Mouse (Mus musculus): Measurements from ENCODE around the gene Kmt5a. TPM values are rescaled to one million over a fixed set of nuclear protein-coding genes. Genes with fewer than 3 reads are reported as not detected.
"Not testable (repeated sequence)": the region's sequence is repeated elsewhere in the genome, so short reads cannot be mapped to it uniquely, and the experiment has no call there.

Kmt5a gene
- polyA plus RNA-seq, 1 experiment from 2014 or later = 43.4 TPM

GRCm38 (mm10) chr5:124485654-124486053 is 45.9 kb downstream of the Kmt5a start:
- Histone ChIP-seq H3K4me3 (no peak overlapping the region), H3K9ac (no peak overlapping the region), H3K9me3 (no peaks in the 10 kb centered on the region), H3K36me3 (peaks cover 14% of the 10 kb centered on the region), H3K4me2 (no peak overlapping the region), H3K27me3 (no peaks in the 10 kb centered on the region), H3K4me1 (peaks cover 7% of the 10 kb centered on the region), H3K27ac (no peak overlapping the region)
- no peak for ATAC-seq (ENCODE audit: insufficient number of reproducible peaks, insufficient read depth, low FRiP score, low TSS enrichment, low read depth)
- WGBS = 93% methylated on average over 5 of the region's 5 CpGs

- H3K9me3 ChIP-seq = no peaks in the 10 kb centered on the region
- H3K4me3 ChIP-seq = no peak overlapping the region
- no peaks in the 10 kb centered on the region for H3K27me3 ChIP-seq
- H3K4me2 ChIP-seq = no peak overlapping the region
- 81% methylated on average over 3 of the region's 3 CpGs for WGBS
- no peak overlapping the region for H3K9ac ChIP-seq
- 0 out of 2 replicates have a peak overlapping the region, but pooled peaks have one; percentile 4 for H3K27ac ChIP-seq
- H3K36me3 ChIP-seq = peaks cover 46% of the 10 kb centered on the region
- ATAC-seq (ENCODE audit: insufficient number of reproducible peaks, insufficient read depth, low FRiP score, low TSS enrichment, low read depth) = no peak
- peaks cover 7% of the 10 kb centered on the region for H3K4me1 ChIP-seq
These were observed 49.2 kb downstream of the Kmt5a start for GRCm38 (mm10) chr5:124488885-124489284.

GRCm38 (mm10) chr5:124491732-124492131 is 52.0 kb downstream of the Kmt5a start:
- Histone ChIP-seq H3K4me2 (no peak overlapping the region), H3K9ac (no peak overlapping the region), H3K36me3 (peaks cover 72% of the 10 kb centered on the region), H3K4me3 (no peak overlapping the region), H3K27me3 (no peaks in the 10 kb centered on the region), H3K4me1 (no peaks in the 10 kb centered on the region), H3K9me3 (no peaks in the 10 kb centered on the region), H3K27ac (no peak overlapping the region)
- no peak for ATAC-seq (ENCODE audit: insufficient number of reproducible peaks, insufficient read depth, low FRiP score, low TSS enrichment, low read depth)
- WGBS = 83% methylated on average over 4 of the region's 4 CpGs

- peaks cover 81% of the 10 kb centered on the region for H3K36me3 ChIP-seq
- no peaks in the 10 kb centered on the region for H3K4me1 ChIP-seq
- no peak overlapping the region for H3K4me2 ChIP-seq
- H3K9ac ChIP-seq = no peak overlapping the region
- H3K4me3 ChIP-seq = no peak overlapping the region
- H3K27me3 ChIP-seq = no peaks in the 10 kb centered on the region
- H3K9me3 ChIP-seq = no peaks in the 10 kb centered on the region
- 89% methylated on average over 4 of the region's 4 CpGs for WGBS
- no peak for ATAC-seq (ENCODE audit: insufficient number of reproducible peaks, insufficient read depth, low FRiP score, low TSS enrichment, low read depth)
- H3K27ac ChIP-seq = no peak overlapping the region
These were observed 52.9 kb downstream of the Kmt5a start for GRCm38 (mm10) chr5:124492618-124493017.

GRCm38 (mm10) chr5:124493455-124493854 is 53.7 kb downstream of the Kmt5a start:
- ATAC-seq (ENCODE audit: insufficient number of reproducible peaks, insufficient read depth, low FRiP score, low TSS enrichment, low read depth) = no peak
- peaks cover 89% of the 10 kb centered on the region for H3K36me3 ChIP-seq
- no peaks in the 10 kb centered on the region for H3K27me3 ChIP-seq
- no peak overlapping the region for H3K4me3 ChIP-seq
- no peak overlapping the region for H3K9ac ChIP-seq
- no peak overlapping the region for H3K4me2 ChIP-seq
- 87% methylated on average over 11 of the region's 11 CpGs for WGBS
- H3K27ac ChIP-seq = no peak overlapping the region
- H3K9me3 ChIP-seq = no peaks in the 10 kb centered on the region
- H3K4me1 ChIP-seq = no peaks in the 10 kb centered on the region

- ATAC-seq (ENCODE audit: insufficient number of reproducible peaks, insufficient read depth, low FRiP score, low TSS enrichment, low read depth) = no peak
- H3K36me3 ChIP-seq = peaks cover 90% of the 10 kb centered on the region
- H3K27ac ChIP-seq = no peak overlapping the region
- H3K4me2 ChIP-seq = no peak overlapping the region
- H3K4me1 ChIP-seq = no peaks in the 10 kb centered on the region
- H3K9me3 ChIP-seq = no peaks in the 10 kb centered on the region
- 77% methylated on average over 7 of the region's 7 CpGs for WGBS
- no peak overlapping the region for H3K9ac ChIP-seq
- H3K4me3 ChIP-seq = no peak overlapping the region
- no peaks in the 10 kb centered on the region for H3K27me3 ChIP-seq
These were observed 55.8 kb downstream of the Kmt5a start for GRCm38 (mm10) chr5:124495547-124495946.

GRCm38 (mm10) chr5:124496614-124497514 is 57.1 kb downstream of the Kmt5a start:
- Histone ChIP-seq H3K9ac (no peak overlapping the region), H3K36me3 (peaks cover 90% of the 10 kb centered on the region), H3K4me2 (no peak overlapping the region), H3K27me3 (no peaks in the 10 kb centered on the region), H3K4me1 (no peaks in the 10 kb centered on the region), H3K9me3 (no peaks in the 10 kb centered on the region), H3K27ac (no peak overlapping the region), H3K4me3 (no peak overlapping the region)
- ATAC-seq (ENCODE audit: insufficient number of reproducible peaks, insufficient read depth, low FRiP score, low TSS enrichment, low read depth) = no peak
- WGBS = 80% methylated on average over 15 of the region's 15 CpGs

- H3K36me3 ChIP-seq = peaks cover 89% of the 10 kb centered on the region
- no peak for ATAC-seq (ENCODE audit: insufficient number of reproducible peaks, insufficient read depth, low FRiP score, low TSS enrichment, low read depth)
- 65% methylated on average over 9 of the region's 9 CpGs for WGBS
- H3K9ac ChIP-seq = no peak overlapping the region
- no peak overlapping the region for H3K27ac ChIP-seq
- H3K9me3 ChIP-seq = no peaks in the 10 kb centered on the region
- no peaks in the 10 kb centered on the region for H3K4me1 ChIP-seq
- no peak overlapping the region for H3K4me3 ChIP-seq
- no peak overlapping the region for H3K4me2 ChIP-seq
- H3K27me3 ChIP-seq = no peaks in the 10 kb centered on the region
These were observed 58.6 kb downstream of the Kmt5a start for GRCm38 (mm10) chr5:124498221-124498876.

GRCm38 (mm10) chr5:124499001-124499400 is 59.3 kb downstream of the Kmt5a start:
- Histone ChIP-seq H3K9ac (no peak overlapping the region), H3K27ac (no peak overlapping the region), H3K36me3 (peaks cover 89% of the 10 kb centered on the region), H3K4me2 (no peak overlapping the region), H3K27me3 (no peaks in the 10 kb centered on the region), H3K4me3 (no peak overlapping the region), H3K4me1 (no peaks in the 10 kb centered on the region), H3K9me3 (no peaks in the 10 kb centered on the region)
- no peak for ATAC-seq (ENCODE audit: insufficient number of reproducible peaks, insufficient read depth, low FRiP score, low TSS enrichment, low read depth)
- 35% methylated on average over 5 of the region's 5 CpGs for WGBS

GRCm38 (mm10) chr5:124500037-124500436 is 60.3 kb downstream of the Kmt5a start:
- not testable (repeated sequence) for ATAC-seq (ENCODE audit: insufficient number of reproducible peaks, insufficient read depth, low FRiP score, low TSS enrichment, low read depth); H3K4me1 ChIP-seq; H3K9ac ChIP-seq; H3K27ac ChIP-seq; H3K9me3 ChIP-seq; H3K4me3 ChIP-seq; H3K27me3 ChIP-seq; H3K4me2 ChIP-seq
- WGBS = 76% methylated on average over 4 of the region's 4 CpGs
- H3K36me3 ChIP-seq = peaks cover 87% of the 10 kb centered on the region

- Histone ChIP-seq H3K4me3 (no peak overlapping the region), H3K36me3 (peaks cover 86% of the 10 kb centered on the region), H3K27ac (no peak overlapping the region), H3K9ac (no peak overlapping the region), H3K27me3 (no peaks in the 10 kb centered on the region), H3K4me2 (no peak overlapping the region), H3K9me3 (no peaks in the 10 kb centered on the region), H3K4me1 (no peaks in the 10 kb centered on the region)
- no peak for ATAC-seq (ENCODE audit: insufficient number of reproducible peaks, insufficient read depth, low FRiP score, low TSS enrichment, low read depth)
- 89% methylated on average over 3 of the region's 3 CpGs for WGBS
These were observed 60.8 kb downstream of the Kmt5a start for GRCm38 (mm10) chr5:124500573-124500972.

GRCm38 (mm10) chr5:124501541-124501940 is 61.8 kb downstream of the Kmt5a start:
- peaks cover 3% of the 10 kb centered on the region; the same call in 1 of the 2 replicates for H3K4me1 ChIP-seq
- no peak overlapping the region for H3K4me3 ChIP-seq
- no peak overlapping the region for H3K4me2 ChIP-seq
- H3K27me3 ChIP-seq = no peaks in the 10 kb centered on the region
- no peak overlapping the region for H3K27ac ChIP-seq
- H3K36me3 ChIP-seq = peaks cover 84% of the 10 kb centered on the region
- no peak overlapping the region for H3K9ac ChIP-seq
- WGBS = 91% methylated on average over 10 of the region's 10 CpGs
- ATAC-seq (ENCODE audit: insufficient number of reproducible peaks, insufficient read depth, low FRiP score, low TSS enrichment, low read depth) = no peak
- H3K9me3 ChIP-seq = no peaks in the 10 kb centered on the region
